In genomic region chr4:133508990-133509389, GRCm38 (mm10) we compare ENCODE assay signal across 18 mouse cellular contexts. TPM values are rescaled to one million over a fixed set of nuclear protein-coding genes. Genes with fewer than 3 reads are reported as not detected.
DNase-seq lines count a peak whose midpoint lies in the region; ATAC-seq and TF ChIP-seq lines count a peak whose summit lies in the region.
"Had no signal": no experiment of that assay in that cellular context is flagged by ENCODE, and none has a peak within 500 bp of the region (broad histone marks: within the 10 kb centered on the region; RNA-seq: fewer than 3 reads in every experiment).

No protein-coding gene starts in this region.

- WGBS in hindbrain, embryonic 16.5 days, result 60% methylated on average over 7 of the region's 7 CpGs
- WGBS in hindbrain, embryonic 12.5 days, result 86% methylated on average over 7 of the region's 7 CpGs
- WGBS in liver, postnatal 0 days (ENCODE audit: insufficient replicate concordance), result 84% methylated on average over 7 of the region's 7 CpGs
- 73% methylated on average over 7 of the region's 7 CpGs for WGBS in midbrain, embryonic 16.5 days

- no peaks in the 10 kb centered on the region for H3K9me3 ChIP-seq in hindbrain, embryonic 16.5 days (ENCODE audit: control insufficient read depth, low read length)
- no peaks in the 10 kb centered on the region for H3K9me3 ChIP-seq in hindbrain, embryonic 12.5 days (replicated peaks)
- no peaks in the 10 kb centered on the region for H3K9me3 ChIP-seq in liver, postnatal 0 days (ENCODE audit: low read length)
- H3K9me3 ChIP-seq in midbrain, embryonic 16.5 days (replicated peaks; ENCODE audit: control insufficient read depth, low read length, poor library complexity, severe bottlenecking), result no peaks in the 10 kb centered on the region
- H3K9me3 ChIP-seq: embryonic facial prominence, embryonic 10.5 days; heart, embryonic 15.5 days; limb, embryonic 10.5 days; midbrain, embryonic 12.5 days; neural tube, embryonic 12.5 days had no signal

- no peak overlapping the region for H3K9ac ChIP-seq in hindbrain, embryonic 16.5 days (ENCODE audit: low read depth, low read length)
- H3K9ac ChIP-seq in hindbrain, embryonic 12.5 days, result no peak overlapping the region
- H3K9ac ChIP-seq in liver, postnatal 0 days (replicated peaks), result no peak overlapping the region
- no peak overlapping the region for H3K9ac ChIP-seq in midbrain, embryonic 16.5 days (ENCODE audit: low read depth, low read length)
- H3K9ac ChIP-seq: heart, embryonic 15.5 days; liver, embryonic 14.5 days; midbrain, embryonic 12.5 days; neural tube, embryonic 12.5 days had no signal

- DNase-seq in cerebellum, adult 11 months, result peak; percentile 74
- DNase-seq in cerebellum, postnatal 25 days, result peak; percentile 80 to 84
- peak; percentile 64 to 78 for DNase-seq in layer of hippocampus, postnatal 14 days (ENCODE audit: low spot score in 2 of 2)
- no peak for DNase-seq in liver, postnatal 0 days
- DNase-seq in thymus, postnatal 14 days, result no peak
- DNase-seq: gastrocnemius, postnatal 36 days; kidney, postnatal 25 days had no signal

- no peak overlapping the region for H3K4me2 ChIP-seq in hindbrain, embryonic 16.5 days (ENCODE audit: low read length)
- H3K4me2 ChIP-seq in hindbrain, embryonic 12.5 days (replicated peaks), result no peak overlapping the region
- H3K4me2 ChIP-seq in liver, postnatal 0 days (ENCODE audit: low read depth, low read length), result no peak overlapping the region
- H3K4me2 ChIP-seq in midbrain, embryonic 16.5 days (ENCODE audit: low read length), result no peak overlapping the region
- H3K4me2 ChIP-seq: heart, embryonic 15.5 days; midbrain, embryonic 12.5 days; neural tube, embryonic 12.5 days had no signal

- no peaks in the 10 kb centered on the region for H3K36me3 ChIP-seq in hindbrain, embryonic 16.5 days (ENCODE audit: control insufficient read depth, insufficient read depth, low read length)
- H3K36me3 ChIP-seq in hindbrain, embryonic 12.5 days, result no peaks in the 10 kb centered on the region
- H3K36me3 ChIP-seq in liver, postnatal 0 days (replicated peaks; ENCODE audit: insufficient read depth, low read length), result no peaks in the 10 kb centered on the region
- no peaks in the 10 kb centered on the region for H3K36me3 ChIP-seq in midbrain, embryonic 16.5 days (ENCODE audit: control insufficient read depth, insufficient read depth, low read length)
- H3K36me3 ChIP-seq: embryonic facial prominence, embryonic 10.5 days; heart, embryonic 15.5 days; limb, embryonic 10.5 days; midbrain, embryonic 12.5 days; neural tube, embryonic 12.5 days had no signal

- no peak for TF ChIP-seq EP300 in liver, postnatal 0 days (IDR thresholded peaks at IDR 0.05; ENCODE audit: low read depth)

- ATAC-seq in hindbrain, embryonic 16.5 days, result peak; percentile 74; the same call in 1 of the 2 replicates
- no peak for ATAC-seq in hindbrain, embryonic 12.5 days (ENCODE audit: low FRiP score)
- no peak for ATAC-seq in liver, postnatal 0 days
- no peak for ATAC-seq in midbrain, embryonic 16.5 days
- ATAC-seq: activated CD4-positive, CD25-positive, alpha-beta regulatory T cell, adult 4 months had no signal

- 0 out of 2 replicates have a peak overlapping the region, but pooled peaks have one; percentile 24 for H3K27ac ChIP-seq in hindbrain, embryonic 16.5 days (ENCODE audit: low read depth, low read length)
- H3K27ac ChIP-seq in hindbrain, embryonic 12.5 days, result no peak overlapping the region
- no peak overlapping the region for H3K27ac ChIP-seq in liver, postnatal 0 days (ENCODE audit: low read depth)
- no peak overlapping the region for H3K27ac ChIP-seq in midbrain, embryonic 16.5 days (ENCODE audit: low read length)
- H3K27ac ChIP-seq: embryonic facial prominence, embryonic 10.5 days; heart, embryonic 15.5 days; limb, embryonic 10.5 days; liver, embryonic 14.5 days; midbrain, embryonic 12.5 days; neural tube, embryonic 12.5 days had no signal

- TF ChIP-seq CTCF in liver, postnatal 0 days (IDR thresholded peaks at IDR 0.05; ENCODE audit: low read depth), result no peak

- peaks cover 2% of the 10 kb centered on the region; the same call in 1 of the 2 replicates for H3K27me3 ChIP-seq in hindbrain, embryonic 16.5 days (replicated peaks; ENCODE audit: control insufficient read depth, insufficient read depth, low read length)
- peaks cover 28% of the 10 kb centered on the region for H3K27me3 ChIP-seq in hindbrain, embryonic 12.5 days
- 0 out of 2 replicates have a peak, but pooled peaks cover 7% of the 10 kb centered on the region for H3K27me3 ChIP-seq in liver, postnatal 0 days (ENCODE audit: insufficient read depth, low read length)
- H3K27me3 ChIP-seq in midbrain, embryonic 16.5 days (ENCODE audit: control insufficient read depth, insufficient read depth, low read depth, low read length), result no peaks in the 10 kb centered on the region

- no peaks in the 10 kb centered on the region for H3K4me1 ChIP-seq in hindbrain, embryonic 16.5 days (ENCODE audit: control insufficient read depth, insufficient read depth, low read depth, low read length)
- H3K4me1 ChIP-seq in hindbrain, embryonic 12.5 days, result no peaks in the 10 kb centered on the region
- H3K4me1 ChIP-seq in liver, postnatal 0 days (ENCODE audit: insufficient read depth), result no peaks in the 10 kb centered on the region
- no peaks in the 10 kb centered on the region for H3K4me1 ChIP-seq in midbrain, embryonic 16.5 days (ENCODE audit: control insufficient read depth, insufficient read depth, low read length)
- H3K4me1 ChIP-seq: heart, embryonic 15.5 days; limb, embryonic 10.5 days; midbrain, embryonic 12.5 days; neural tube, embryonic 12.5 days had no signal

- H3K4me3 ChIP-seq in hindbrain, embryonic 16.5 days (ENCODE audit: low read length), result no peak overlapping the region
- H3K4me3 ChIP-seq in hindbrain, embryonic 12.5 days, result no peak overlapping the region
- H3K4me3 ChIP-seq in liver, postnatal 0 days (ENCODE audit: low read depth, low read length), result no peak overlapping the region
- H3K4me3 ChIP-seq in midbrain, embryonic 16.5 days (ENCODE audit: low read depth, low read length), result no peak overlapping the region
- H3K4me3 ChIP-seq: embryonic facial prominence, embryonic 10.5 days; heart, embryonic 15.5 days; limb, embryonic 10.5 days; midbrain, embryonic 12.5 days; neural tube, embryonic 12.5 days had no signal

RNA-seq across cellular contexts. Expression of gene Kdf1, which starts 9.8 kb away (rescaled TPM):
- polyA plus RNA-seq in hindbrain, embryonic 16.5 days (2015; fragmentation: Nextera tagmentation; extraction: Ambion mirVana), result 0.39 and 0.50 TPM in 2 replicates
- 1.4 and 4.0 TPM in 2 replicates for polyA plus RNA-seq in hindbrain, embryonic 12.5 days (2016; fragmentation: Nextera tagmentation; extraction: Ambion mirVana)
- not detected for total RNA-seq in layer of hippocampus, postnatal 14 days (2021)
- polyA plus RNA-seq in liver, postnatal 0 days (2015; fragmentation: Nextera tagmentation; extraction: Ambion mirVana), result 5.5 and 5.9 TPM in 2 replicates
- polyA plus RNA-seq in midbrain, embryonic 16.5 days (2015; fragmentation: Nextera tagmentation; extraction: Ambion mirVana), result 0.61 and 0.69 TPM in 2 replicates
- total RNA-seq: gastrocnemius, postnatal 36 days had no signal
- polyA plus RNA-seq: activated CD4-positive, CD25-positive, alpha-beta regulatory T cell, adult 4 months had no signal

RNA-seq across cellular contexts. Expression of gene Trnp1, which starts 10.6 kb away (rescaled TPM):
- 5.8 and 12.1 TPM in 2 replicates for polyA plus RNA-seq in hindbrain, embryonic 16.5 days (2015; fragmentation: Nextera tagmentation; extraction: Ambion mirVana)
- 4.3 and 4.8 TPM in 2 replicates for polyA plus RNA-seq in hindbrain, embryonic 12.5 days (2016; fragmentation: Nextera tagmentation; extraction: Ambion mirVana)
- total RNA-seq in layer of hippocampus, postnatal 14 days (2021), result 100 to 1,000 TPM; 188 to 190 TPM
- 0.34 TPM in 1 of 2 replicates, not detected in the other for polyA plus RNA-seq in liver, postnatal 0 days (2015; fragmentation: Nextera tagmentation; extraction: Ambion mirVana)
- 5.7 and 8.2 TPM in 2 replicates for polyA plus RNA-seq in midbrain, embryonic 16.5 days (2015; fragmentation: Nextera tagmentation; extraction: Ambion mirVana)
- polyA plus RNA-seq: activated CD4-positive, CD25-positive, alpha-beta regulatory T cell, adult 4 months had no signal

RNA-seq across cellular contexts. Expression of gene Tent5b, which starts 29.1 kb away (rescaled TPM):
- polyA plus RNA-seq in hindbrain, embryonic 16.5 days (2015; fragmentation: Nextera tagmentation; extraction: Ambion mirVana), result 0.32 and 0.36 TPM in 2 replicates
- polyA plus RNA-seq in hindbrain, embryonic 12.5 days (2016; fragmentation: Nextera tagmentation; extraction: Ambion mirVana), result 1.0 and 1.5 TPM in 2 replicates
- total RNA-seq in layer of hippocampus, postnatal 14 days (2021), result under 1 TPM in 1 of 2 experiments, not detected in 1; 0.17 TPM
- polyA plus RNA-seq in liver, postnatal 0 days (2015; fragmentation: Nextera tagmentation; extraction: Ambion mirVana), result 0.07 and 0.08 TPM in 2 replicates
- polyA plus RNA-seq in midbrain, embryonic 16.5 days (2015; fragmentation: Nextera tagmentation; extraction: Ambion mirVana), result 0.15 TPM in 2 replicates
- polyA plus RNA-seq: activated CD4-positive, CD25-positive, alpha-beta regulatory T cell, adult 4 months had no signal

RNA-seq across cellular contexts. Expression of gene Nudc, which starts 36.8 kb away (rescaled TPM):
- polyA plus RNA-seq in hindbrain, embryonic 16.5 days (2015; fragmentation: Nextera tagmentation; extraction: Ambion mirVana), result 246 and 265 TPM in 2 replicates
- 326 and 340 TPM in 2 replicates for polyA plus RNA-seq in hindbrain, embryonic 12.5 days (2016; fragmentation: Nextera tagmentation; extraction: Ambion mirVana)
- 100 to 1,000 TPM; 101 to 113 TPM for total RNA-seq in layer of hippocampus, postnatal 14 days (2021)
- polyA plus RNA-seq in liver, postnatal 0 days (2015; fragmentation: Nextera tagmentation; extraction: Ambion mirVana), result 118 and 129 TPM in 2 replicates
- polyA plus RNA-seq in midbrain, embryonic 16.5 days (2015; fragmentation: Nextera tagmentation; extraction: Ambion mirVana), result 247 and 263 TPM in 2 replicates

RNA-seq across cellular contexts. Expression of gene Nr0b2, which starts 44.2 kb away (rescaled TPM):
- polyA plus RNA-seq in hindbrain, embryonic 16.5 days (2015; fragmentation: Nextera tagmentation; extraction: Ambion mirVana), result 0.36 TPM in 1 of 2 replicates, not detected in the other
- polyA plus RNA-seq in hindbrain, embryonic 12.5 days (2016; fragmentation: Nextera tagmentation; extraction: Ambion mirVana), result not detected in 2 replicates
- total RNA-seq in layer of hippocampus, postnatal 14 days (2021), result not detected
- polyA plus RNA-seq in liver, postnatal 0 days (2015; fragmentation: Nextera tagmentation; extraction: Ambion mirVana), result 32.7 and 44.1 TPM in 2 replicates
- not detected in 2 replicates for polyA plus RNA-seq in midbrain, embryonic 16.5 days (2015; fragmentation: Nextera tagmentation; extraction: Ambion mirVana)
- total RNA-seq: gastrocnemius, postnatal 36 days; MEL had no signal
- polyA plus RNA-seq: activated CD4-positive, CD25-positive, alpha-beta regulatory T cell, adult 4 months; midbrain, embryonic 12.5 days; neural tube, embryonic 12.5 days had no signal

Comparison
In these comparisons a context has a peak if more than half of its experiments do, and no peak if none do; other contexts are left out.
1. DNase-seq: peak in cerebellum, adult 11 months (single experiment), cerebellum, postnatal 25 days (2 of 2) and layer of hippocampus, postnatal 14 days (2 of 2); none in liver, postnatal 0 days (single experiment) and thymus, postnatal 14 days (single experiment).